Mouse (Mus musculus): ENCODE data around the gene Tex52. TPM values are rescaled to one million over a fixed set of nuclear protein-coding genes. Genes with fewer than 3 reads are reported as not detected.

Gene Tex52
- polyA plus RNA-seq, 1 experiment from 2014 or later, result 0.39 TPM

GRCm38 (mm10) chr6:128433566-128433965, 58.3 kb downstream of the Tex52 start:
- 95% methylated on average over 13 of the region's 13 CpGs for WGBS
- Histone ChIP-seq H3K4me3 (no peak overlapping the region), H3K9me3 (no peaks in the 10 kb centered on the region), H3K27me3 (no peaks in the 10 kb centered on the region), H3K36me3 (peaks cover 79% of the 10 kb centered on the region), H3K4me2 (no peak overlapping the region), H3K4me1 (peaks cover 12% of the 10 kb centered on the region), H3K27ac (no peak overlapping the region), H3K9ac (no peak overlapping the region)
- no peak for ATAC-seq (ENCODE audit: insufficient number of reproducible peaks, insufficient read depth, low FRiP score, low TSS enrichment, low read depth)

Other genes starting within 250 kb of the Tex52 start
- 115 and 116 TPM in 2 replicates for gene Tspan9, start 231.9 kb upstream of the Tex52 start, polyA plus RNA-seq (2015; fragmentation: Nextera tagmentation; extraction: Ambion mirVana)
- 2.4 and 3.3 TPM in 2 replicates for gene Tead4, start 74.6 kb upstream of the Tex52 start, polyA plus RNA-seq (2015; fragmentation: Nextera tagmentation; extraction: Ambion mirVana)
- 33.7 and 36.7 TPM in 2 replicates for gene Tulp3, start 19.6 kb upstream of the Tex52 start, polyA plus RNA-seq (2015; fragmentation: Nextera tagmentation; extraction: Ambion mirVana)
- gene Rhno1, start 12.5 kb upstream of the Tex52 start, polyA plus RNA-seq (2015; fragmentation: Nextera tagmentation; extraction: Ambion mirVana), result 154 and 157 TPM in 2 replicates
- gene Foxm1, start 12.5 kb upstream of the Tex52 start, polyA plus RNA-seq (2015; fragmentation: Nextera tagmentation; extraction: Ambion mirVana), result 31.5 and 38.6 TPM in 2 replicates
- not detected in 2 replicates for gene Gm44596, start within 50 bp of the Tex52 start, polyA plus RNA-seq (2015; fragmentation: Nextera tagmentation; extraction: Ambion mirVana)
- gene Nrip2, start 23.8 kb downstream of the Tex52 start, polyA plus RNA-seq (2015; fragmentation: Nextera tagmentation; extraction: Ambion mirVana), result 5.1 and 5.7 TPM in 2 replicates
- 41.7 and 42.7 TPM in 2 replicates for gene Itfg2, start 49.5 kb downstream of the Tex52 start, polyA plus RNA-seq (2015; fragmentation: Nextera tagmentation; extraction: Ambion mirVana)
- 411 and 438 TPM in 2 replicates for gene Fkbp4, start 63.2 kb downstream of the Tex52 start, polyA plus RNA-seq (2015; fragmentation: Nextera tagmentation; extraction: Ambion mirVana)
- gene Pzp, start 151.3 kb downstream of the Tex52 start, polyA plus RNA-seq (2015; fragmentation: Nextera tagmentation; extraction: Ambion mirVana), result 0.15 and 3.1 TPM in 2 replicates
- gene A2ml1, start 206.2 kb downstream of the Tex52 start, polyA plus RNA-seq (2015; fragmentation: Nextera tagmentation; extraction: Ambion mirVana), result 1.5 and 3.1 TPM in 2 replicates
- gene Klrb1a, start 248.1 kb downstream of the Tex52 start, polyA plus RNA-seq (2015; fragmentation: Nextera tagmentation; extraction: Ambion mirVana), result not detected in 2 replicates